13 mouse cellular contexts compared by ENCODE assay signal in genomic region chr10:68897524-68897923, GRCm38 (mm10).
DNase-seq lines count a peak whose midpoint lies in the region; ATAC-seq and TF ChIP-seq lines count a peak whose summit lies in the region.
"Had no signal": no experiment of that assay in that cellular context is flagged by ENCODE, and none has a peak within 500 bp of the region (broad histone marks: within the 10 kb centered on the region; RNA-seq: fewer than 3 reads in every experiment).

No protein-coding gene starts in this region.

- no peak for ATAC-seq in embryonic facial prominence, embryonic 14.5 days (ENCODE audit: low read depth)
- ATAC-seq in limb, embryonic 14.5 days (ENCODE audit: low FRiP score, low read depth), result peak; percentile 63
- ATAC-seq in erythroblast, adult 5-6 weeks (replicated peaks; ENCODE audit: low FRiP score, poor library complexity, severe bottlenecking), result no peak
- ATAC-seq: inflammation-experienced regulatory T-cells, adult 6 months; liver, postnatal 0 days had no signal

- WGBS in embryonic facial prominence, embryonic 14.5 days, result 60% methylated on average over 3 of the region's 3 CpGs
- WGBS in embryonic facial prominence, embryonic 10.5 days, result 90% methylated on average over 3 of the region's 3 CpGs
- WGBS in limb, embryonic 14.5 days, result 41% methylated on average over 3 of the region's 3 CpGs

- no peak for TF ChIP-seq POLR2A in limb, embryonic 14.5 days (IDR thresholded peaks at IDR 0.05; ENCODE audit: borderline replicate concordance, extremely low read depth, insufficient read depth, insufficient read length)

- H3K27me3 ChIP-seq in embryonic facial prominence, embryonic 14.5 days (replicated peaks; ENCODE audit: control insufficient read depth, insufficient read depth, low read length), result no peaks in the 10 kb centered on the region
- H3K27me3 ChIP-seq in embryonic facial prominence, embryonic 10.5 days (replicated peaks; ENCODE audit: low read depth, poor library complexity, severe bottlenecking), result no peaks in the 10 kb centered on the region
- no peaks in the 10 kb centered on the region for H3K27me3 ChIP-seq in limb, embryonic 14.5 days (ENCODE audit: control insufficient read depth, insufficient read depth, low read length)
- H3K27me3 ChIP-seq: embryonic facial prominence, embryonic 12.5 days had no signal

- H3K27ac ChIP-seq in embryonic facial prominence, embryonic 14.5 days (replicated peaks; ENCODE audit: low read depth, low read length), result no peak overlapping the region
- H3K27ac ChIP-seq in embryonic facial prominence, embryonic 10.5 days (replicated peaks), result no peak overlapping the region
- H3K27ac ChIP-seq in limb, embryonic 14.5 days (replicated peaks; ENCODE audit: low read depth, low read length), result 0 out of 2 replicates have a peak overlapping the region, but pooled peaks have one; percentile 46
- H3K27ac ChIP-seq: embryonic facial prominence, embryonic 12.5 days had no signal

- H3K36me3 ChIP-seq in embryonic facial prominence, embryonic 14.5 days (ENCODE audit: control insufficient read depth, insufficient read depth, low read length), result no peaks in the 10 kb centered on the region
- H3K36me3 ChIP-seq in embryonic facial prominence, embryonic 10.5 days (replicated peaks), result no peaks in the 10 kb centered on the region
- H3K36me3 ChIP-seq in limb, embryonic 14.5 days (ENCODE audit: control insufficient read depth, insufficient read depth, low read length), result no peaks in the 10 kb centered on the region
- H3K36me3 ChIP-seq: embryonic facial prominence, embryonic 12.5 days had no signal

- peak; percentile 56 for DNase-seq in embryonic facial prominence, embryonic 14.5 days (ENCODE audit: low spot score)
- DNase-seq in embryonic facial prominence, embryonic 10.5 days (ENCODE audit: low spot score), result no peak
- peak; percentile 79 for DNase-seq in 3T3-L1 (ENCODE audit: low read depth, low spot score)
- peak; percentile 25 to 29 for DNase-seq in gastrocnemius, postnatal 36 days
- peak; percentile 59 for DNase-seq in limb, embryonic 14.5 days (ENCODE audit: low spot score)
- DNase-seq in adipocyte (ENCODE audit: low spot score), result no peak
- no peak for DNase-seq in right cerebral cortex, adult 18-20 months
- DNase-seq: B cell, adult 2 months; liver, postnatal 0 days had no signal

- no peaks in the 10 kb centered on the region for H3K9me3 ChIP-seq in embryonic facial prominence, embryonic 14.5 days (ENCODE audit: control insufficient read depth, low read length)
- no peaks in the 10 kb centered on the region for H3K9me3 ChIP-seq in embryonic facial prominence, embryonic 10.5 days
- no peaks in the 10 kb centered on the region for H3K9me3 ChIP-seq in limb, embryonic 14.5 days (ENCODE audit: control insufficient read depth, low read length)
- H3K9me3 ChIP-seq: embryonic facial prominence, embryonic 12.5 days had no signal

- H3K9ac ChIP-seq in embryonic facial prominence, embryonic 14.5 days (ENCODE audit: low read depth, low read length), result no peak overlapping the region
- no peak overlapping the region for H3K9ac ChIP-seq in limb, embryonic 14.5 days (ENCODE audit: low read depth, low read length, severe bottlenecking)
- H3K9ac ChIP-seq: embryonic facial prominence, embryonic 12.5 days; liver, postnatal 0 days had no signal

- H3K4me1 ChIP-seq in embryonic facial prominence, embryonic 14.5 days (ENCODE audit: control insufficient read depth, insufficient read depth, low read length), result no peaks in the 10 kb centered on the region; the same call in 1 of the 2 replicates
- H3K4me1 ChIP-seq in embryonic facial prominence, embryonic 10.5 days, result no peaks in the 10 kb centered on the region
- H3K4me1 ChIP-seq in limb, embryonic 14.5 days (ENCODE audit: control insufficient read depth, insufficient read depth, low read length), result peaks cover 5% of the 10 kb centered on the region
- H3K4me1 ChIP-seq: embryonic facial prominence, embryonic 12.5 days had no signal

- intact Hi-C loops in gastrocnemius, postnatal 36 days (cut with DNase I), result no loop called here

- H3K4me3 ChIP-seq in embryonic facial prominence, embryonic 14.5 days (ENCODE audit: low read depth, low read length), result no peak overlapping the region
- no peak overlapping the region for H3K4me3 ChIP-seq in embryonic facial prominence, embryonic 10.5 days
- H3K4me3 ChIP-seq in limb, embryonic 14.5 days (replicated peaks; ENCODE audit: low read length), result no peak overlapping the region
- H3K4me3 ChIP-seq: embryonic facial prominence, embryonic 12.5 days; myocyte had no signal

- no peak overlapping the region for H3K4me2 ChIP-seq in embryonic facial prominence, embryonic 14.5 days (ENCODE audit: low read depth, low read length)
- H3K4me2 ChIP-seq in limb, embryonic 14.5 days (replicated peaks; ENCODE audit: low read depth, low read length, severe bottlenecking), result no peak overlapping the region
- H3K4me2 ChIP-seq: embryonic facial prominence, embryonic 12.5 days had no signal

Comparison
In these comparisons a context has a peak if more than half of its experiments do, and no peak if none do; other contexts are left out.
1. DNase-seq: peak in embryonic facial prominence, embryonic 14.5 days (single experiment), 3T3-L1 (single experiment), gastrocnemius, postnatal 36 days (2 of 2) and limb, embryonic 14.5 days (single experiment); none in embryonic facial prominence, embryonic 10.5 days (single experiment), adipocyte (single experiment) and right cerebral cortex, adult 18-20 months (single experiment).